ENCODE assay signal across 13 mouse cellular contexts in genomic region chr5:111575376-111575775, GRCm38 (mm10).
"Had no signal": no experiment of that assay in that cellular context is flagged by ENCODE, and none has a peak within 500 bp of the region (broad histone marks: within the 10 kb centered on the region; RNA-seq: fewer than 3 reads in every experiment).

No protein-coding gene starts in this region.

- H3K4me2 ChIP-seq: intestine, embryonic 15.5 days; limb, embryonic 13.5 days; liver, embryonic 13.5 days; lung, embryonic 14.5 days had no signal

- H3K4me3 ChIP-seq: intestine, embryonic 15.5 days; layer of hippocampus, adult 2 months; limb, embryonic 10.5 days; limb, embryonic 13.5 days; liver, embryonic 13.5 days had no signal

- H3K27ac ChIP-seq: layer of hippocampus, adult 2 months; limb, embryonic 13.5 days; liver, embryonic 13.5 days; macrophage had no signal

- H3K9me3 ChIP-seq: intestine, embryonic 15.5 days; limb, embryonic 10.5 days; limb, embryonic 13.5 days; liver, embryonic 13.5 days had no signal

- ATAC-seq: intestine, embryonic 15.5 days; lung, postnatal 0 days had no signal

- DNase-seq: kidney, postnatal 14 days; layer of hippocampus, adult 9-11 months; liver; liver, embryonic 13.5 days; lung, embryonic 14.5 days; midbrain, embryonic 14.5 days; thymus, postnatal 25 days had no signal

- H3K27me3 ChIP-seq: intestine, embryonic 15.5 days had no signal

- H3K9ac ChIP-seq: intestine, embryonic 15.5 days; liver, embryonic 13.5 days; lung, embryonic 14.5 days had no signal

- H3K36me3 ChIP-seq: intestine, embryonic 15.5 days; limb, embryonic 10.5 days; limb, embryonic 13.5 days; liver, embryonic 13.5 days had no signal
